Mouse (Mus musculus) heart, embryonic 11.5 days (tissue): Measurements from ENCODE around the gene Krtap28-10. TPM values are rescaled to one million over a fixed set of nuclear protein-coding genes. Genes with fewer than 3 reads are reported as not detected.

Experiments
- ATAC-seq: fragments of 200-750 bp; cut with Nextera tagmentation; replicated peaks from 2 replicates; pipeline ENCODE4 v1.8.0; 2017; ENCODE audit warnings: moderate library complexity; ENCODE audit not compliant: insufficient number of reproducible peaks, low FRiP score, low TSS enrichment
- H3K27ac ChIP-seq: fragments of 300-500 bp; sonication (generic); 2 replicates; pipeline ENCODE4 v1.5.1; 2014; ENCODE audit warnings: mild to moderate bottlenecking, low read depth, low read length
- H3K27me3 ChIP-seq: fragments of 300-500 bp; sonication (generic); 2 replicates; pipeline ENCODE4 v1.6.1; 2014; ENCODE audit warnings: mild to moderate bottlenecking, low read length, mixed read lengths; ENCODE audit not compliant: control insufficient read depth, insufficient read depth
- H3K36me3 ChIP-seq: fragments of 300-500 bp; sonication (generic); 2 replicates; pipeline ENCODE4 v1.6.1; 2014; ENCODE audit warnings: mild to moderate bottlenecking, low read length, moderate library complexity, mixed read lengths; ENCODE audit not compliant: control insufficient read depth, insufficient read depth
- H3K4me1 ChIP-seq: fragments of 300-500 bp; sonication (generic); 2 replicates; pipeline ENCODE4 v1.6.1; 2014; ENCODE audit warnings: low read length; ENCODE audit not compliant: control insufficient read depth, insufficient read depth
- H3K4me2 ChIP-seq: fragments of 300-500 bp; sonication (generic); 2 replicates; pipeline ENCODE4 v1.6.1; 2014; ENCODE audit warnings: mild to moderate bottlenecking, moderate library complexity
- H3K4me3 ChIP-seq: fragments of 300-500 bp; sonication (generic); 2 replicates; pipeline ENCODE4 v1.5.1; 2014; ENCODE audit warnings: low read depth, low read length
- H3K9ac ChIP-seq: fragments of 300-500 bp; sonication (generic); 2 replicates; pipeline ENCODE4 v1.6.1; 2014; ENCODE audit warnings: mild to moderate bottlenecking, low read depth, low read length, moderate library complexity
- H3K9me3 ChIP-seq: fragments of 300-500 bp; sonication (generic); replicated peaks from 2 replicates; pipeline ENCODE4 v1.6.1; 2016; ENCODE audit warnings: low read length; ENCODE audit not compliant: control insufficient read depth
- WGBS: fragments of 180-500 bp; shearing (Covaris S2); extraction: QIAGEN DNeasy Blood & Tissue Kit; methylation state at CpG from one replicate; pipeline ENCODE4 v1.1.7; 2014; ENCODE audit not compliant: insufficient replicate concordance; 5-methylcytosine and 5-hydroxymethylcytosine counted together
- polyA plus RNA-seq: library from polyadenylated mRNA; unstranded; fragments of >200 nt; fragmentation: Nextera tagmentation; extraction: Ambion mirVana; gene quantifications from 2 replicates; pipeline ENCODE4 v1.2.1, GENCODE M21; 2014

The Krtap28-10 gene
- not detected in 2 replicates for polyA plus RNA-seq

DNA sequence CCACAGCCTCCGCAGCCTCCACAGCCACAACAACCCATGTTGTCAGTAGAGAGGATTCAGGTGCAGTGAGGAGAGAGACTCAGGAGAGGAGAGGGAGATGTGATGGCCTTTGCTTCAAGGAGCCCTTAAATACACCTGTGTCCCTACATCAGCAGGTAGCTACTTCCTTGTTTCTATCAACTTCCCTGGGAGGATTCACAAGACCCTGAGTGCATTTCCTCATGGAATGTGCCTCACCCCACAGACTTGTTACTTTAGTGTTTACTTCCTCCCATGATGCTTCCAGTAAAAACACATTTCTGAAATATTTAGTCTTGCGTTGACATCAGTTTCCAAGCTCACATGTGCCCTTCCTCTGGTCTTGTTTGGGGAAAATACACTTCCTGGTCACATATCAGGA is at the start of gene Krtap28-10:
Gene Krtap28-10 (minus strand): TSS at position 101 of the 400 bp plus-strand sequence.
- WGBS = 86% methylated on average over 2 of the region's 2 CpGs
- H3K4me2 ChIP-seq = no peak within 1 kb of the TSS
- no peaks in the 10 kb centered on the region for H3K27me3 ChIP-seq
- no peak within 1 kb of the TSS for H3K27ac ChIP-seq
- no peaks in the 10 kb centered on the region for H3K4me1 ChIP-seq
- H3K9me3 ChIP-seq = no peaks in the 10 kb centered on the region
- H3K9ac ChIP-seq = no peak within 1 kb of the TSS
- no peaks in the 10 kb centered on the region for H3K36me3 ChIP-seq
- ATAC-seq = no peak
- no peak within 1 kb of the TSS for H3K4me3 ChIP-seq

DNA sequence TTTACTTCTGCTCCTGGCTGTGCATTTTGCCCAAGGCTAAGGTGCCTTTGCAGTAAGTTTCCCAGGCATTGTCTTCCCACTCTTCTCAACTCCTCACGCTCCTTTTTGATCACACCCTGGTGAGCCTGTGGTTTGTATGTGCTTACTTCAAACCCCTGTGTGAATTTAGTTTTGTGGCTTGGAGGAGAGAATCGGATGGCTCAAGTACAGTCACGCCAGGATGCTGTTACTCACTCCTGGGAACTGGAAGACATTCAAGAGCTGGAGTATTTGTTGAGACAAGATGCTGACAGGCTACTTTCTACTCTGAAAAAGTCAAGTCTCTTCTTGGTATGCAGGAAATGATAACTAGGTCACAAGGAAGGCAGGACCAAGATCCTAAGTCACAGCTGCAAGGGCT is 49.0 kb upstream of the Krtap28-10 start:
- Histone ChIP-seq H3K9me3 (no peaks in the 10 kb centered on the region), H3K4me2 (no peak overlapping the region), H3K27ac (no peak overlapping the region), H3K9ac (no peak overlapping the region), H3K36me3 (no peaks in the 10 kb centered on the region), H3K27me3 (no peaks in the 10 kb centered on the region), H3K4me3 (no peak overlapping the region), H3K4me1 (no peaks in the 10 kb centered on the region)
- WGBS = 46% methylated on average over 3 of the region's 3 CpGs
- no peak for ATAC-seq

DNA sequence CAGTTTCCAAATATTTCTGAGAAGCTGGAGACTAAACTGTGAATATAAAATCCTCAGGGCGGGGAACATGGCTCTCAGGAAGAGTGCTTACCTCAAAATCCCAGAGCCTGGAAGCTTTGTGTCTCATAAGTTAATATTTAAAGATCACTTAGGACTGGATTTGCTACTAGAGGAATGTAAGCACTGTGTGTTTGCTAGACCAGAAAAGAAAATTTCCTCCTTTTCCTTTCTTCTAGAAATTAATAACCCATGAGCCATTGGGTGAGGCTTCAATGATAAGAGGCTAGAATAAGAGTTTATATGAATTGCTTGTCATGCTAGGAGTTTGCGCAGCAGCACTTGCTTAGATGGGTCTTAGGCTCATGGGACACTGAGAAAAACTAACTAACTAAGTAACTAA is 42.5 kb upstream of the Krtap28-10 start:
- Histone ChIP-seq H3K27ac (no peak overlapping the region), H3K36me3 (no peaks in the 10 kb centered on the region), H3K4me2 (no peak overlapping the region), H3K4me1 (no peaks in the 10 kb centered on the region), H3K4me3 (no peak overlapping the region), H3K9me3 (no peaks in the 10 kb centered on the region), H3K27me3 (no peaks in the 10 kb centered on the region), H3K9ac (no peak overlapping the region)
- no peak for ATAC-seq
- WGBS = 93% methylated on average over 2 of the region's 2 CpGs

DNA sequence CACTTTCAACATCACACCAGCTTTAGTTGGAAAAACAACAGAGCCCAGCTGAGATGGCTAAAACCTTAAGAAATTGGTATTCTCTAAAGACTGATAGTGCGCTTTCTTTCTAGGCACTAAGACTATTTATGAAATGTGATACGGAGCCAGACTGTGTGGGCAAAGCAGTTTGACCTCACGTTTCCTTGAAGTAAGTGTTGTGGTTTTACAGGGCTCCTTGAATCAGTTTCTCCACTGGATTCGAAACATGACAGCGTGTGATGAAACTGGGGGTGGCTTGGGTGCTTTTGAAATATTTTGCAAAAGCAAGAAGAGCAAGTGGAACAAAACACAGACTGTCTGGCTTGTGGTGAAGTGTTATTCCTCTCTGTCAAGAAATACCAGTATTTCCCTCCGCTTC is 34.7 kb upstream of the Krtap28-10 start:
- Histone ChIP-seq H3K27me3 (no peaks in the 10 kb centered on the region), H3K9me3 (no peaks in the 10 kb centered on the region), H3K27ac (no peak overlapping the region), H3K9ac (no peak overlapping the region), H3K4me1 (no peaks in the 10 kb centered on the region), H3K36me3 (no peaks in the 10 kb centered on the region), H3K4me2 (no peak overlapping the region), H3K4me3 (no peak overlapping the region)
- ATAC-seq = no peak
- WGBS = 75% methylated on average over 6 of the region's 6 CpGs

DNA sequence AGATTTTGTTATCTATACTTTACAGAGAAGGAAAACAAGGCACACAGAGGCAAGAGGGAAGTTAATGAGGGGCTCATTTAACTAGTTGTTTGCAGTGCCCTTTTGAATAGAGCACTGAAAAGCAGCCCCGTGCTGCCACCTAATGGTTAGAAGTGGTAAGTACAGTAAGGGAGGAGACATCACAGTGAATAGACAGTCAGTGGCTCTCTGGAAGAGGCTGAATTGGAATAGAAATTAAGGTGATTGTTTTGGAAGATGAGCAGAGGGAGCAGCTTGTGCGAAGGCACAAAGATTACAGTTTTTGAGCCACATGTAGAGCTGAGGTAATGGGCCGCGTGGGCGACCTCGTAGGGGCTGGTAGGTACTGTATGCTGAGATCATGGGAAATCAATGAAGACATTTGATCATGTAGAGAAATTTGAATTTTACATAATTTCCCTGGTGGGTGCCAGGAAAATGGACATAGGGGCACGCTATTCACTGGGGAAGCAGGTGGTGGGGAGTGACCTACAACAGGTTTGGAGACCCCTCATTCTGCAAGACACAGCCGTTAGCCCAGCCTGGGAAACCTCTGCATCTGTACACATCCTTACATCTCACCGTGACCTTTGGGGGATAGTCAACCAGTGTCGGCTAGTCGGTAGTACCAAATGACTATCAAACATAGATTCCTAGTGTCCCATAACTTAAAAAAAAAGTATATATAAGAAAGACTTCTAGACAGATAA is 34.1 kb upstream of the Krtap28-10 start:
- 47% methylated on average over 11 of the region's 11 CpGs for WGBS
- H3K4me1 ChIP-seq = no peaks in the 10 kb centered on the region
- no peaks in the 10 kb centered on the region for H3K36me3 ChIP-seq
- H3K9me3 ChIP-seq = no peaks in the 10 kb centered on the region
- ATAC-seq = no peak
- peak overlapping the region; percentile 53 for H3K4me2 ChIP-seq
- H3K4me3 ChIP-seq = no peak overlapping the region
- H3K27me3 ChIP-seq = no peaks in the 10 kb centered on the region
- no peak overlapping the region for H3K27ac ChIP-seq
- no peak overlapping the region for H3K9ac ChIP-seq

DNA sequence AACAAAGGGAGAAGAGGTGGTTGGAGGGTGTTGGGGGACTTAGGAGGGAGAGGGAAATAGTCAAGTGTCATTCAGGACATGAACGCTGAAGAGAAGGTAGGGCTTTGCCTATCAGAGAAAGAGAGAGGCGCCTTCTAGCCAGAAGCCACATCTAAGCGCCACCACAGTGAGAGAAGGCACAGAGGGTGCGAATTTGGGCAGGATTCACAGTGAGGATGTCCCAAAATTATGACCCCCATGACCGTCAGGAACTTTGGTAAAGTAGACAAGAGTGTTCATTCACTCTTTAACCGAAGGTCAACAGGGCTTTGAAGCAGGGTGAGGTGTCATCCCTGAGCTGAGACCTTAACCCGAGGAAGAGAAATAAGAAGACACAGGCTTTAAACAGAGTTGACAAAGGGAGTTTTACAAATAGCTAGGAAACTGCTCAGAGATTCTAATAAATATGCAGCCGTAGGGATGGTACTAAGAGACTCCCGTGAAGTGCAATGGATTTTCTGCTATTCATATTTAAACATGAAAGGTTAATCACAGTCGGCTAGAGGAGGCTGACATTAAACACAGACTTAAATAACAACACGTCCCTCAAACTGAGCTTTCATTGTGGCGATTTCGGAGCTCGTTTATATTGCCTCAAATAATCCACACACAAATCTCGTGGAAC is 33.4 kb upstream of the Krtap28-10 start:
- no peak overlapping the region for H3K9ac ChIP-seq
- no peaks in the 10 kb centered on the region for H3K36me3 ChIP-seq
- H3K27ac ChIP-seq = no peak overlapping the region
- H3K9me3 ChIP-seq = no peaks in the 10 kb centered on the region
- H3K4me2 ChIP-seq = peak overlapping the region; percentile 53
- no peak for ATAC-seq
- no peaks in the 10 kb centered on the region for H3K27me3 ChIP-seq
- WGBS = 43% methylated on average over 15 of the region's 15 CpGs
- H3K4me1 ChIP-seq = no peaks in the 10 kb centered on the region
- no peak overlapping the region for H3K4me3 ChIP-seq

DNA sequence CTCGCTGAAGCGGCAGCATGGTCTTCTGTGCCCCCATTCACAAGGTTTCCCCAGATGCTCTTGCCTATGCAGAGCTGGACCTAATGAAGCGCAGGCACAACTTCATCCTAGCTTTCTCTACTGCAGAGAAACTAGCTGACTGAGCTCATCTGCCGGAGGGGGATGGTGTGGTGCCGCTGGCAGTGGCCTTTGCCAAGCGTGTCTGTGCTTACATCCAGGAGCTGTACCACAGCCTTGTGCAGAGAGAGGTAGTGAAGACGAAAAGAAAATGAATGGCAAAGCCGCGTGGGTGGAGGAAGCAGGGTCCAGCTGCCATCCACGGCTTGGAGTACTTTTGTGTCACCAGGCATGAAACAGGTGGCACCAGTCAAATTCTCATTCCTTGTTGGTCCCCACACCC is 24.9 kb upstream of the Krtap28-10 start:
- 80% methylated on average over 10 of the region's 10 CpGs for WGBS
- Histone ChIP-seq H3K27ac (no peak overlapping the region), H3K36me3 (no peaks in the 10 kb centered on the region)

DNA sequence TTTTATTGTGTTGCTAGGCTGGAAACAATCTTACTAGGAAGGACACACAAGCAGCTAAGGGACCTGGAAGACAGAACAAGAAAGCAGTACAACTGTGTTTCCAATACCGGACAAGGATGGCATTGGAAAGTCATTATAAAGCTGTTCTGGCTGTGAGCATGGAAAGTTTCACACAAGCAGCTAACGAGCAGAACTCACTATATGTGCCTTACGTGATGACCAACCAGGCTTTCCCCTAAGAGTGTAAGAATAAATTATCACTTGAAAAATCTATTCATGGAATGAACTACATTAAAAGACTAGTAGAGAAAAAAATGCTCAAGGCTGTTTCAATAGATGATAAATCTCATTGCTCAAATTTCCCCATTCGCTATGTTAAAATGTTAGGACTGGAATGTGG is 24.3 kb upstream of the Krtap28-10 start:
- no peak overlapping the region for H3K9ac ChIP-seq
- no peaks in the 10 kb centered on the region for H3K9me3 ChIP-seq
- no peaks in the 10 kb centered on the region for H3K36me3 ChIP-seq
- no peaks in the 10 kb centered on the region for H3K27me3 ChIP-seq
- 88% methylated on average over 4 of the region's 4 CpGs for WGBS
- no peak for ATAC-seq
- H3K4me3 ChIP-seq = no peak overlapping the region
- H3K4me1 ChIP-seq = no peaks in the 10 kb centered on the region
- H3K27ac ChIP-seq = no peak overlapping the region
- no peak overlapping the region for H3K4me2 ChIP-seq

More for the DNA sequence above, 24.9 kb upstream of the Krtap28-10 start:
- Histone ChIP-seq H3K4me1 (no peaks in the 10 kb centered on the region), H3K9me3 (no peaks in the 10 kb centered on the region), H3K4me2 (no peak overlapping the region), H3K9ac (no peak overlapping the region), H3K27me3 (no peaks in the 10 kb centered on the region), H3K4me3 (no peak overlapping the region)
- ATAC-seq = no peak

DNA sequence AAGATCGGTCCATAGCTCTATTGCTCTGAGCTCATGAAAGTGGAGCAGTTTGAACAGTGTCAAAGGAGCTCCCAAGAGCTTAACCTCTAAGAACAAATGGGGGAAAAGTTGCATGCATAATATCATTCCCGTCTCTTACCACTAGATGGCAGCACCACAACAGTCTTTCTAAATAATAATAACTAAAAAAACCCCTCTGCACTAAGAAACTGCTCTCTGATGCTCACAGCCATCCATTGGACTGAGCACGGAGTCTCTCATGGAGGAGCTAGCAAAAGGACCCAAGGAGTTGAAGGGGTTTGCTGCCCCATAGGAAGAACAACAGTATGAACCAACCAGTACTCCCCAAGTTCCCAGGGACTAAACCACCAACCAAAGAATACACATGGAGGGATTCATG is 22.6 kb upstream of the Krtap28-10 start:
- 23% methylated on average over 3 of the region's 3 CpGs for WGBS
- Histone ChIP-seq H3K9me3 (no peaks in the 10 kb centered on the region), H3K4me3 (no peak overlapping the region), H3K36me3 (no peaks in the 10 kb centered on the region), H3K27ac (no peak overlapping the region), H3K9ac (no peak overlapping the region), H3K4me2 (no peak overlapping the region), H3K27me3 (no peaks in the 10 kb centered on the region), H3K4me1 (peaks cover 6% of the 10 kb centered on the region; the same call in 1 of the 2 replicates)
- no peak for ATAC-seq
